Mouse (Mus musculus) cerebellum, adult (tissue): Measurements from ENCODE around the gene Rbp2.

Experiments
- ATAC-seq: cut with Nextera tagmentation; 2 replicates; pipeline ENCODE4 v1.9.2; 2017; ENCODE audit warnings: mild to moderate bottlenecking, moderate library complexity, mixed read lengths; ENCODE audit not compliant: insufficient number of reproducible peaks, low FRiP score, low TSS enrichment

Rbp2 gene

GRCm38 (mm10) chr9:98510363-98511055, 24.6 kb downstream of the Rbp2 start:
- no peak for ATAC-seq

- ATAC-seq, result no peak
Observed at GRCm38 (mm10) chr9:98523872-98524271, 38.0 kb downstream of the Rbp2 start.

GRCm38 (mm10) chr9:98524786-98525542, 39.0 kb downstream of the Rbp2 start:
- no peak for ATAC-seq

GRCm38 (mm10) chr9:98525543-98525924, 39.6 kb downstream of the Rbp2 start:
- no peak for ATAC-seq

GRCm38 (mm10) chr9:98527226-98527625, 41.3 kb downstream of the Rbp2 start:
- ATAC-seq, result no peak

- no peak for ATAC-seq
Observed at GRCm38 (mm10) chr9:98529776-98530175, 43.9 kb downstream of the Rbp2 start.

GRCm38 (mm10) chr9:98530999-98531398, 45.1 kb downstream of the Rbp2 start:
- no peak for ATAC-seq

GRCm38 (mm10) chr9:98534675-98535280, 48.9 kb downstream of the Rbp2 start:
- ATAC-seq, result no peak

GRCm38 (mm10) chr9:98535763-98536162, 49.8 kb downstream of the Rbp2 start:
- ATAC-seq, result no peak

GRCm38 (mm10) chr9:98538017-98538712, 52.2 kb downstream of the Rbp2 start:
- no peak for ATAC-seq

GRCm38 (mm10) chr9:98538713-98539360, 52.9 kb downstream of the Rbp2 start:
- ATAC-seq, result peak; percentile 40; the same call in 1 of the 2 replicates

GRCm38 (mm10) chr9:98544042-98544441, 58.1 kb downstream of the Rbp2 start:
- ATAC-seq, result no peak
